11 mouse cellular contexts compared by ENCODE assay signal in the genomic region with DNA sequence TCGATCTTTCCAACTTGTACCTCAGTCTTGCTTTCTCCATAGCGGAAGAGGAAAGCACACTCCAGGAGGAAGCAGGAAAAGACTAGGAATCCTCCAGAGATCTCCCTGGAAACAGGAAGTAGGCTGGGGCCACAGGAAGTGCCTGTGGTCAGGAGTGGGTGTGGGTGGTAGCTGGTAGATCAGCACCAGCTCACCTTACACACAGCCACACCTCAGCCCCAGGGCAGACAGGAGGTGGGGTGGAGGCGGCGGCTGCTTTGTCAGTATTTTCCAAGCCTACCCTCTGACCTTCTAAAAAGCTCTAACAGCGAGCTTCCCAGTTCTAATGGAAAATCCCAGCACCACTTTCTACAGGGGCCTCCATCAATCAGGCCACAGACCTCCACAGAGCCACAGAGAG.
"Had no signal": no experiment of that assay in that cellular context is flagged by ENCODE, and none has a peak within 500 bp of the region (broad histone marks: within the 10 kb centered on the region; RNA-seq: fewer than 3 reads in every experiment).

No protein-coding gene starts in this region.

- H3K4me2 ChIP-seq: limb, embryonic 15.5 days; liver, embryonic 13.5 days; lung, embryonic 15.5 days had no signal

- H3K9me3 ChIP-seq: limb, embryonic 15.5 days; lung, embryonic 15.5 days had no signal

- DNase-seq: kidney, adult 18-20 months; kidney, postnatal 10 days; liver, embryonic 13.5 days; liver, postnatal 0 days; lung, postnatal 14 days; right cerebral cortex, adult 18-20 months; right cerebral cortex, postnatal 25 days; thymus, postnatal 36 days had no signal

- H3K36me3 ChIP-seq: limb, embryonic 15.5 days; liver, embryonic 13.5 days; lung, embryonic 15.5 days had no signal

- ATAC-seq: liver, postnatal 0 days had no signal

- H3K27ac ChIP-seq: limb, embryonic 15.5 days; liver, embryonic 13.5 days; lung, embryonic 15.5 days; macrophage had no signal

- H3K27me3 ChIP-seq: liver, embryonic 13.5 days had no signal

- H3K9ac ChIP-seq: limb, embryonic 15.5 days; liver, embryonic 13.5 days; liver, postnatal 0 days; lung, embryonic 15.5 days had no signal

- H3K4me3 ChIP-seq: limb, embryonic 15.5 days; liver, embryonic 13.5 days; lung, embryonic 15.5 days had no signal

- H3K4me1 ChIP-seq: limb, embryonic 15.5 days; liver, embryonic 13.5 days; lung, embryonic 15.5 days had no signal
